Mouse (Mus musculus) heart, embryonic 16.5 days (tissue): ENCODE data around the gene Gm5890. TPM values are rescaled to one million over a fixed set of nuclear protein-coding genes. Genes with fewer than 3 reads are reported as not detected.
"Not testable (repeated sequence)": the region's sequence is repeated elsewhere in the genome, so short reads cannot be mapped to it uniquely, and the experiment has no call there.

Experiments used
- ATAC-seq: fragments of 200-750 bp; cut with Nextera tagmentation; replicated peaks from 2 replicates; pipeline ENCODE4 v1.8.0; 2017; ENCODE audit warnings: moderate number of reproducible peaks; ENCODE audit not compliant: insufficient read depth, low FRiP score; ENCODE audit errors: extremely low read depth
- H3K27ac ChIP-seq: fragments of 300-500 bp; sonication (generic); 2 replicates; pipeline ENCODE4 v1.5.1; 2014; ENCODE audit warnings: mild to moderate bottlenecking, low read length, control low read depth, moderate library complexity
- H3K27me3 ChIP-seq: fragments of 300-500 bp; sonication (generic); 2 replicates; pipeline ENCODE4 v1.6.1; 2014; ENCODE audit warnings: low read length, mixed read lengths; ENCODE audit not compliant: control insufficient read depth, insufficient read depth
- H3K36me3 ChIP-seq: fragments of 300-500 bp; sonication (generic); 2 replicates; pipeline ENCODE4 v1.6.1; 2014; ENCODE audit not compliant: control insufficient read depth, insufficient read depth
- H3K4me1 ChIP-seq: fragments of 300-500 bp; sonication (generic); 2 replicates; pipeline ENCODE4 v1.6.1; 2014; ENCODE audit warnings: low read length, mixed read lengths; ENCODE audit not compliant: control insufficient read depth, insufficient read depth
- H3K4me2 ChIP-seq: fragments of 300-500 bp; sonication (generic); 2 replicates; pipeline ENCODE4 v1.6.1; 2014; ENCODE audit warnings: low read depth, mild to moderate bottlenecking, control low read depth, low read length
- H3K4me3 ChIP-seq: fragments of 300-500 bp; sonication (generic); 2 replicates; pipeline ENCODE4 v1.5.1; 2014; ENCODE audit warnings: mild to moderate bottlenecking, control low read depth, low read length
- H3K9ac ChIP-seq: fragments of 300-500 bp; sonication (generic); 2 replicates; pipeline ENCODE4 v1.6.1; 2014; ENCODE audit warnings: low read length, control low read depth
- H3K9me3 ChIP-seq: fragments of 300-500 bp; sonication (generic); replicated peaks from 2 replicates; pipeline ENCODE4 v1.6.1; 2016; ENCODE audit warnings: low read length; ENCODE audit not compliant: control insufficient read depth
- WGBS: fragments of 180-500 bp; shearing (Covaris S2); extraction: QIAGEN DNeasy Blood & Tissue Kit; methylation state at CpG from one replicate; pipeline ENCODE4 v1.1.7; 2014; 5-methylcytosine and 5-hydroxymethylcytosine counted together
- polyA plus RNA-seq: library from polyadenylated mRNA; unstranded; fragments of >200 nt; fragmentation: Nextera tagmentation; extraction: Ambion mirVana; gene quantifications from 2 replicates; pipeline ENCODE4 v1.2.1, GENCODE M21; 2015

Gene Gm5890
- polyA plus RNA-seq: not detected in 2 replicates

DNA sequence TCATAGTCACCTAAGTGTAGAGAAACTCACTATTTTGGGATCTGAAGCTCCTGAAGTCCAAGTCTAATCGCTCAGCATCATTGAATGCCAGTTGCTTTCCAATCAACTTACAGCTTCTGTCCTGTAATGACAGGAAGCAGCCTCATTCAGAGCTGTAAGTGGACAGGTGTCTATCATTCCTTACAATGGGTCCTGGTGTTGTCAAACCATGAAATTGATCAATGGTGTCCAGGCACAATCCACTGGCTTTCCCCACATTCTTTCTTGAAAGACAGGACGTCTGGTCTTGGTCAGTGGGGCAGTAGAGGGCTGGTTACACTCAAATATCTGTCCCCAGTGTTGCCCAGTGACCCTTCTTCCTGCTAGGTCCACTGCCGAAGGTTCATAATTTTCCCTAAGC lies at the start of gene Gm5890:
Gene Gm5890 (minus strand): TSS at position 101 of the 400 bp plus-strand sequence.
- H3K4me3 ChIP-seq, H3K4me2 ChIP-seq, H3K9ac ChIP-seq, H3K36me3 ChIP-seq, H3K4me1 ChIP-seq, H3K9me3 ChIP-seq, H3K27me3 ChIP-seq, ATAC-seq, H3K27ac ChIP-seq: not testable (repeated sequence)
- no CpG with 5 or more reads among the region's 3 CpGs for whole genome bisulfite sequencing

DNA sequence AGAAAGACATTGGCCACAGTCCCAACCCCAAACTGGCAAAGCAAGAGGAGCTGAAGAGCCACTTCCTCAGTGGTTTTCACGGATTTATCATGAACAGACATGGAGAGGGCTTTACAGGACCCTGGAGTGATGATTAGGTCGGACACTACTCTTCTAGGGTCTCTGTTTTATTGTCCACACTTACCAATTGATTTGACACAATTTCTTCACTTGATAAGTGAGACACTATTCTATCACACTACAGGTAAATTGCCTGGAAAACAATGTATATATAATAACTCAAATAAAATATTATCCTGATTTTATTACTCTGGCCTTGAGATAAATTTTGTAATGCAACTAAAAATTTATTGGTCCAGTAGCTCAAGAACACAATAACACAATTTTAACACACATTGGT lies 28.9 kb downstream of the Gm5890 start, which contains the start of gene Gm4498:
Gene Gm4498 (minus strand): TSS at position 101 of the 400 bp plus-strand sequence.
- not testable (repeated sequence) for H3K4me2 ChIP-seq, H3K27ac ChIP-seq, H3K27me3 ChIP-seq, H3K9ac ChIP-seq, H3K4me3 ChIP-seq, H3K36me3 ChIP-seq, ATAC-seq, H3K4me1 ChIP-seq, H3K9me3 ChIP-seq
- no CpG with 5 or more reads among the region's 2 CpGs for WGBS

Other genes with a start within 250 kb of the Gm5890 start
- gene Vmn1r91, start 163.2 kb downstream of the Gm5890 start, polyA plus RNA-seq: not detected in 2 replicates
- not detected in 2 replicates for gene Gm16442, start 140.3 kb downstream of the Gm5890 start, polyA plus RNA-seq
- not detected in 2 replicates for gene Vmn1r93, start 123.7 kb downstream of the Gm5890 start, polyA plus RNA-seq
- gene Vmn1r94, start 94.5 kb downstream of the Gm5890 start, polyA plus RNA-seq: not detected in 2 replicates
- not detected in 2 replicates for gene Vmn1r95, start 69.1 kb downstream of the Gm5890 start, polyA plus RNA-seq
- not detected in 2 replicates for gene Gm6164, start 57.2 kb downstream of the Gm5890 start, polyA plus RNA-seq
- gene Gm4498, start 29.0 kb downstream of the Gm5890 start, polyA plus RNA-seq: not detected in 2 replicates
- gene Gm4133, start 71.2 kb upstream of the Gm5890 start, polyA plus RNA-seq: not detected in 2 replicates
- not detected in 2 replicates for gene Gm5728, start 112.6 kb upstream of the Gm5890 start, polyA plus RNA-seq
- not detected in 2 replicates for gene Vmn1r100, start 155.1 kb upstream of the Gm5890 start, polyA plus RNA-seq
- gene Vmn1r101, start 179.8 kb upstream of the Gm5890 start, polyA plus RNA-seq: not detected in 2 replicates
- gene Gm10670, start 212.1 kb upstream of the Gm5890 start, polyA plus RNA-seq: not detected in 2 replicates
- not detected in 2 replicates for gene Vmn1r103, start 247.7 kb upstream of the Gm5890 start, polyA plus RNA-seq